Mouse (Mus musculus) cerebellum, adult 9-10 months (tissue): ENCODE results near the gene Ccl9.

ENCODE experiments used
- DNase-seq: peaks from one replicate; pipeline ENCODE4 v3.0.0; 2022

Gene Ccl9

GRCm38 (mm10) chr11:83578186-83578760 lies at the start of gene Ccl9:
Gene Ccl9 (minus strand): TSS chr11:83578636.
- DNase-seq: no peak

GRCm38 (mm10) chr11:83623586-83623985 lies 45.1 kb upstream of the Ccl9 start:
- DNase-seq: no peak

- DNase-seq: no peak
These were observed 40.6 kb upstream of the Ccl9 start for GRCm38 (mm10) chr11:83619037-83619436.

- DNase-seq: no peak
These were observed 39.8 kb upstream of the Ccl9 start for GRCm38 (mm10) chr11:83618238-83618637.

GRCm38 (mm10) chr11:83616586-83616985 lies 38.1 kb upstream of the Ccl9 start:
- DNase-seq: no peak

- DNase-seq: no peak
These were observed 32.5 kb upstream of the Ccl9 start for GRCm38 (mm10) chr11:83610900-83611299.

GRCm38 (mm10) chr11:83606396-83606795 lies 28.0 kb upstream of the Ccl9 start:
- no peak for DNase-seq

- no peak for DNase-seq
These were observed 27.1 kb upstream of the Ccl9 start for GRCm38 (mm10) chr11:83605535-83605934.

GRCm38 (mm10) chr11:83604698-83605097 lies 26.3 kb upstream of the Ccl9 start:
- DNase-seq: no peak

- no peak for DNase-seq
These were observed 25.0 kb upstream of the Ccl9 start for GRCm38 (mm10) chr11:83603399-83603798.

GRCm38 (mm10) chr11:83600576-83600975 lies 22.1 kb upstream of the Ccl9 start:
- DNase-seq: no peak

- DNase-seq: no peak
These were observed 20.6 kb upstream of the Ccl9 start for GRCm38 (mm10) chr11:83598991-83599390.

GRCm38 (mm10) chr11:83598207-83598837 lies 19.9 kb upstream of the Ccl9 start:
- no peak for DNase-seq

- DNase-seq: no peak
These were observed 19.4 kb upstream of the Ccl9 start for GRCm38 (mm10) chr11:83597796-83598195.

- DNase-seq: no peak
These were observed 17.4 kb upstream of the Ccl9 start for GRCm38 (mm10) chr11:83595669-83596455.

GRCm38 (mm10) chr11:83593453-83593852 lies 15.0 kb upstream of the Ccl9 start:
- no peak for DNase-seq

- no peak for DNase-seq
These were observed 14.4 kb upstream of the Ccl9 start, which contains the start of gene Ccl6 for GRCm38 (mm10) chr11:83592853-83593252. Gene Ccl6 (minus strand): TSS chr11:83593087.

GRCm38 (mm10) chr11:83584232-83584631 lies 5.8 kb upstream of the Ccl9 start:
- DNase-seq: no peak

GRCm38 (mm10) chr11:83583450-83583754 lies 5.0 kb upstream of the Ccl9 start:
- no peak for DNase-seq

GRCm38 (mm10) chr11:83582626-83583449 lies 4.4 kb upstream of the Ccl9 start:
- no peak for DNase-seq

GRCm38 (mm10) chr11:83581626-83582610 lies 3.5 kb upstream of the Ccl9 start:
- no peak for DNase-seq

- no peak for DNase-seq
These were observed 2.3 kb upstream of the Ccl9 start for GRCm38 (mm10) chr11:83580699-83581232.
